Mouse (Mus musculus) cerebellum, postnatal 4 days (tissue): ENCODE measurements around the gene Eif3l.

Experiments
- DNase-seq, 2 experiments: peaks; one replicate each; pipeline ENCODE4 v3.0.0; 2022; ENCODE audit warnings: low spot score in 2 of 2, mixed read lengths in 1 of 2

Gene Eif3l

DNA sequence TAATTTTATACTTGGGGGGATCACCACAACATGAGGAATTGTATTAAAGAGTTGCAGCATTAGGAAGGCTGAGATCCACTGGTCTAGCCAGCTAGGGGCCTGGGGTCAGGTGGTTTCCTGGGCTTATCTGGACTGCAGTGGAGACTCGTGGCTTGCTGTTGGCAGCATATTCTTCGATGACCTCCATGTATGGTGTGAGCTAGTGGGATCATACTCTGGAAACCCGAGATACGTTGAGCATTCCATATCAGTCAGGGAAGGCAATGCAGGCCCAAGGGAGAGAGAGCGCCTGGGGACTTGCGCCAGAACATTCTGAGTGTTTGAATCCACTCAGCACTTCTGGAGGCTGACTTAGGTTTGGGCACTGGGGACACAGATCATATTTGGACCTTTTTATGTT lies 48.8 kb downstream of the Eif3l start:
- no peak for DNase-seq

DNA sequence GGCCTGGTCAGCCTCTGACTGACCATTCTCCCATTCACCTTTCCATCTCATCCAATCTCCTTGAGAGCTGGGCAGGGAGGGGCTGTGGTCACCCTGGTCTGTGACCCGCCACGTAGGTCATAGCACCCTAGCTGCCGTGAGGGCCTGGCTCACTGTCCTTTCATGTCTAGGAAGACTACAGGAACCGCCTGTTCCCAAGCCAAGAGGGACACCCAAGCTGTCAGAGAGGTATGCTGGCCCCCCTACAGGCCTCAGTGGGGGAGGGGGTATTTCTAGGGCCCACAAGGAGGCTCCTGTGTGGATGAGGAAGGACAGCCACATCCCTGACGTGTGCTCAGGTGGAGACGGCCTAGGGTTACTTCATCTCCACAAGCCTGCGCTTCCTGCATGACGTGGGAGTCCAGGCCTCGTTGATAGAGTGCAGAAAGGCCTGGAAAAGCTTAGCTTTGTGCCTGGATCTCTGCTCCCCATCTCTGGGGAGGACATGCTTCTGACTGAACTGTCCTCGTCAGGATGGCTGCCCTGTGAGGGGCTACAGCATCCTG lies 49.4 kb downstream of the Eif3l start:
- DNase-seq, result no peak

DNA sequence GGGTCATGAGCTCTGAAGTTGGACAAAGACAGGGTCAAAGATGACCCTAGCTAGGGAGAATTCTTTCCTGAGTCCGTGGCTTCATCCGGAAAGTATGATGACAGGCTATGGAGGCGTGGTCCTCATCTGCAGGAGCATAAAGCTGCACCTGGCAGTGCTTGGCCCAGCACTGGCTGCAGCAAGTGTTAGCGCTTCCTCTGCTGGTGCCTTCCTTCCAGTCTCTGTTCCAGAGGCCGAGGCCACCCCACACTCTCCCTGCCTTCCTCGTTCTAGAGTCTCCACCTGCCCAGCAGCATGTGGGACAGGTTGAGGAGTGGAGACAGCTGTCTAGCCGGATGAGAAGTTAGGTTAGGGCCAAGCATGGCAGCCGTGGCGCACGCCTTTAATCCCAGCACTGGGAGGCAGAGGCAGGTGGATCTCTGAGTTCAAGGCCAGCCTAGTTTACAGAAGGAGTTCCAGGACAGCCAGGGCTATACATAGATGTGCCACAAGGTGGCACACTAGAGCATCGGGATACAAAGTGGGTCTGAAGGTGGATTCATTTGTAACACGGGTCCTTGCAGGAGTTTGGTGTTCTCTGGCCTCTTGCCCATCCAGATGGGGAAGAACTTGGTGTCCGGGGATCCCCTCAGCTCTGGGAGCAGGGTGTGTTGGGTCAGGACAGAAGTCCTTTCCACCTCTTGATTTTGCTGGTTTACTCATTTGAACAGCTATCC lies 51.4 kb downstream of the Eif3l start:
- peak in 1 of 2 experiments; percentile 54 for DNase-seq

DNA sequence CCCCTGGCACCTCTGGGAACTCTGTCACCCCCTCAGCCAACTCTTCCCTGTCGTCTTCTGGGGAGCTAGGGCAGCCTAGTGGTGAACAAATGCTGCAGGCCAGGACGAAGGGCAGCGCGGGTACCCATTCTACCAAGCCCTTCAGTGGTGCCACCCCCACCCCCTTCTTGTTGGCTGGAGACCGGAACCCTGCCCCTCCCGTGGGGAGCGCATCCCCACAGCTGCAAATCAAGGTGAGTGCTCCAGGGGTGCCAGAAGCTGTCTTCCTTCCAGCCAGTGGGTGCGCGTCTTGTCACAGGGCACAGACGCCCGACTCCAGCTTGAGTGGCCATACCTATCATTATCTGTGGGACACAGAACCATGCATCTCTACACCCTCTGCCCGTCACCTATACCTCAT lies 52.1 kb downstream of the Eif3l start:
- DNase-seq, result no peak

GRCm38 (mm10) chr15:79128208-79128607 lies 53.2 kb downstream of the Eif3l start:
- DNase-seq, result no peak

- no peak for DNase-seq
These were observed 54.3 kb downstream of the Eif3l start for GRCm38 (mm10) chr15:79129311-79129710.

- DNase-seq, result no peak
These were observed 55.8 kb downstream of the Eif3l start for GRCm38 (mm10) chr15:79130782-79131181.

DNA sequence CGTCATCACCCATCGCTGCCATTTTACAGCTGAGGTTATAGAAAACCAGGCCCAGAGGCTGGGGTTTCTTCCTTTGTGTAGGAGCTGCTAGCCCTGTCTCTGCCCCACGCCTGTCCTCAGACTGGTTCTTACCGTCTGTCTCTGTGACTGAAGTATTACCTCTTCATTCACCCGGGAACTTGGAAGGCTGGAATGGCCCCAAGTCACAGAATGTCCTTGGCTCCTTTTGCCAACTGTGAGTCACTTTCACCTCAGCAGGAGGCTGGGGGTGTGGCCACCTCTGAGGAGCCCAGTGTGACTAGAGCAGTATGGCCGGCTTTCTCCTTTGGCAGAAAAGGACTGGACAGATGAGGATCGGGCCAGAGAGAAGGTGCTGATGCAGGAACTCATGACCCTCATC lies 56.5 kb downstream of the Eif3l start:
- no peak for DNase-seq

DNA sequence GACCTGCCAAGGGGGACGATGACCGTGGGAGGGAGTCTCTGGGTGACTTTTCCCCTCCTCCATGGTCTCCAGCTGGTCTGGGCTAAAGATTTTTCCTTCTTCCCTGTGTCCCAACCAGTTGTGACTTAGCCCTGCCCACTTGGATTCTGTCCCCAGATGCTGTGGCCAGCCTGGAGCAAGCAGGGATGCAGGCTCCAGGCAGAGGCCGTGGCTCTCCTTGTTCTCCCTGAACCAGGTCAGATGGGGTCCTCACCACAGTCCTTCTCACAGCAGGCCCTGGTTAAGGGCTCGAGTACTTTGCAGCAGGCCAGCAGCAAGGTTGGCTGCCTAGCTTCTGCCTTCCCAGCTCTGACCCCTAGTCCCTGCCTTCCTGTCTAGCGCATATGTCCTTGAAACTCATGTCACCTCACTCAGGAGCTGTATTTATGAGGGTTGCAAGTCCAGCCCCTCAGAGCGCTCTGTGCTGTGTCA lies 58.2 kb downstream of the Eif3l start:
- no peak for DNase-seq

DNA sequence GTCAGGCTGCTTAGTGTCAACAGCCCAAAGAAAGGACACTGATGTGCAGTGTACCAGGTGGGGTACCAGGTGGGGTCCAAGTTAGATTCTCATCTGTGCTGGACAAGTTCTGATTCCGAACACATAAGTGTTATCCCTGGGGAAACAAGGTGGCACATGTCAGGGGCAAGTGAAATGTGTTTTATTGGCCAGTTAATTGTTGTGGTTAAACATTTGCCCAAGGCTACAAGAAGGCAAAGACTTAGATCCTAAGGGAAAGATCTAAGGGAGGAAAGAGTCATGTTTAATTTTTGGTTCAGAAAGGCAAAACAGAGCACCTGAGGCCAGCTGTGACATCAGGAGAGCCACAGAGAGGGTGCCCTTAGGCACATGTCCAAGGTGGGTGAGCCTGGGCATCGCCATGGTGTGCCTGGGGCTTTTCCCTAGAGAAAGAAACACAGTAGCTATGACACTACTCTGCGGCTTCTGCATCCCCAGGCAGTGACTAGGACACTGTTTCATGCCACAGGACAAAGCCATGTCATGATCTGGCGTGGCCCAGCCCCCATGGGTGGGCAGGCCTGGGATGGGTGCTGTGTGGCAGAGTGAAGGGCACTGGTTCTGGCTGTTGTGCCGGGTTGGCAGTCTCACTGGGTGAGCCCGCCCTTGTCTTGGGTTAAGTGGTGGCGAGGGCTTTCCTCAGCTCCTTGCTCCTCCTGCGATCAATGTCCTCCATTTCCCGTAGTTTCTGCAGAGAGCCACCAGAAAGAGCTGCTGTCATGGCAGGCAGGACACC lies 59.7 kb downstream of the Eif3l start:
- DNase-seq, result no peak

DNA sequence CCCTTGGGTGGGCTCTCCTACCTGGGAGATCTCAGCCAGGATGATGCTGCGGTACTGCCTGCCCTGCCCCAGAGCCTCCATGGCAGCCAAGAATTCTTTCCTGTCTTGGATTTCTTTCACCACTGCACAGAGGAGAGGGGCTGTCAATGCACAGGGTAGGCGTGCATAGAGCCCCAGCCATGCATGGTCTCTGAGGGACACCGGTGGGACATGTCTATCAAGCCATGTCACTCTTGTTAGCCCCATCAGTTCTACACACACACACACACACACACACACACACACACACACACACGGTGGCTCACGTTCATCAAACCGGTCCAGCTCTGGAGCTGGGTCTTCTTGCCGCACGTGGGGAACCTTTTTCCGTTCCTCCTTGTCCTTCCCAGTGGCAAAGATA lies 60.4 kb downstream of the Eif3l start:
- DNase-seq, result no peak

- no peak for DNase-seq
These were observed 61.0 kb downstream of the Eif3l start for GRCm38 (mm10) chr15:79135783-79136575.

DNA sequence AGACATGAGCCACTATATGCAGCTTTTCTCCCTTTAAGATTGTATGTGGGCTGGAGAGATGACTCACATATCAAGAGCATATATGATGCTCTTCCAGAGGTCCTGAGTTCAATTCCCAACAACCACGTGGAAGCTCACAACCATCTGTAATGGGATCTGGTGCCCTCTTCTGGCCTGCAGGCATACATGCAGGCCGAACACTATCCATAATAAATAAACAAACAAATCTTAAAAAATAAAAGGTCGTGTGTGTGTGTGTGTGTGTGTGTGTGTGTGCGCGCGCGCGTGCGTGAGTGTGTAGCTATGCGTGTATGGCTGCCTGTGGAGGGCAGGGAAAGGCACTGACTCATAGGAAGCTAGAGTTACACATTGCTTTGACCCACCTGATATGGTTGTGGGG lies 64.7 kb downstream of the Eif3l start:
- no peak for DNase-seq

DNA sequence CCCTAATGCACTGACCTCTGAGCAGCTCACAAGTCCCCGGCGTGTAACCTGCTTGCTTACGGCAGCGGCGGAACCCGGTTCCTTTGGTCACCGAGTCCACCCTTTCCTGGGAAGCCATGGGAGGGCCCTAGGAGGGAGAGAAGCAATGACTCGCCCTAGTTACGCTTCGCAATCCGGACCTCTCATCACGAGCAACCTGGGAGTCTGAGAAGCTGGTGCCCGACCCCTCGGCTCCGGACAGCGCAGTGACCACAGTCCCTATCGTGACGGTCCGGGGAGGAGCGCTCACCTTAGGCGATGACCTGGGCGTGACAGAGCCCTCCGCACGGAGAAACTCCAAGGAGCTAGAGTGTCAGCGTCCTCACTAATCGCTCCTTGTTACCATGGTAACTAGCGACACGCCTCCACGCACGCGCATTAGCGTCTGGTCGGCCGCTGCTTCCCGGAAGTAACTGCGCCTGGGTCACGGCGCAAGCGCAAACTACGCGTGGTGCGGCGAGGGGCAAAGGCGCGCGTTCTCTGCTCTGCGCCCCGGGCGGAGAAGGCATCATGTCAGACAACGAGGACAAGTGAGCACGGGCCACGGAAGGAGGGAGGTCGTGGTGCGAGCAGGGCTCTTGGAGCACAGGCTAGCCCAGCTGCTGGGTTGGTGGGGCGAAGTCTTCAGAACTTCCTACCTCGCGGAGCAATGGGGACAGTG lies 66.0 kb downstream of the Eif3l start, which contains the start of the genes Polr2f and 1700088E04Rik:
Gene Polr2f (plus strand): TSS at position 144 of the 700 bp plus-strand sequence.
Gene 1700088E04Rik (minus strand): TSS at position 388 of the 700 bp plus-strand sequence.
- peak; percentile 83 to 94 for DNase-seq

GRCm38 (mm10) chr15:79141566-79141917 lies 66.6 kb downstream of the Eif3l start:
- no peak for DNase-seq

DNA sequence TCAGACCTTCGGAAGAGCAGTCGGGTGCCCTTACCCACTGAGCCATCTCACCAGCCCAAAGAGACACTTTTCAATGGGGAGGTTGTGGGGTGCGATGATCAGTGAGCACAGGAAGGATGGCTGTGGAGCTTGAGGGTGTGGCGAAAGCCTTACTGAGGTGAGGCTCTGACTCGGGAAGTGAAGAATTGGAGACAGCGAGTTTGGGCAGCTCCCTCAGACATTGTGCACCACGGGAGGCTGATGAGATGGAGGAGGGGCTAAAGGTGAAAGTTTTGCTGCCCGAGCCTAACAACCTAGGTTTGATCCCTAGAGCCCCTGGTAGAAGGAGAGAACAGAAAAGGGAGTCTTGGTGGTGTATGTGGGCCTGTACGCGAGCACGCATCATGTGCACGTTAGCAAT lies 68.3 kb downstream of the Eif3l start:
- no peak for DNase-seq
